ENCODE assay signal across 25 mouse cellular contexts in genomic region chr13:27059177-27059576, GRCm38 (mm10). TPM values are rescaled to one million over a fixed set of nuclear protein-coding genes. Genes with fewer than 3 reads are reported as not detected.
DNase-seq lines count a peak whose midpoint lies in the region; ATAC-seq lines count a peak whose summit lies in the region.
"Had no signal": no experiment of that assay in that cellular context is flagged by ENCODE, and none has a peak within 500 bp of the region (broad histone marks: within the 10 kb centered on the region; RNA-seq: fewer than 3 reads in every experiment).

No protein-coding gene starts in this region.

- no peaks in the 10 kb centered on the region for H3K27me3 ChIP-seq in heart, embryonic 11.5 days (ENCODE audit: control insufficient read depth, insufficient read depth, low read length)
- no peaks in the 10 kb centered on the region for H3K27me3 ChIP-seq in kidney, embryonic 14.5 days (ENCODE audit: control insufficient read depth, insufficient read depth, low read length)
- H3K27me3 ChIP-seq: CH12.LX; heart, embryonic 15.5 days; hindbrain, embryonic 12.5 days; intestine, embryonic 15.5 days; limb, embryonic 12.5 days; stomach, embryonic 15.5 days had no signal

- no peak overlapping the region for H3K4me3 ChIP-seq in heart, embryonic 11.5 days (ENCODE audit: low read depth, low read length)
- H3K4me3 ChIP-seq in kidney, embryonic 14.5 days (ENCODE audit: low read length): no peak overlapping the region
- H3K4me3 ChIP-seq: forebrain, embryonic 10.5 days; heart, embryonic 15.5 days; hindbrain, embryonic 12.5 days; intestine, embryonic 15.5 days; limb, embryonic 12.5 days; stomach, embryonic 15.5 days had no signal

- intact Hi-C loops in heart, postnatal 10 days (cut with DNase I): no loop called here

- H3K27ac ChIP-seq in heart, embryonic 11.5 days (ENCODE audit: low read depth, low read length): no peak overlapping the region
- H3K27ac ChIP-seq in kidney, embryonic 14.5 days (ENCODE audit: low read depth, low read length): no peak overlapping the region
- H3K27ac ChIP-seq: forebrain, embryonic 10.5 days; heart, embryonic 15.5 days; hindbrain, embryonic 12.5 days; intestine, embryonic 15.5 days; limb, embryonic 12.5 days; liver, embryonic 14.5 days; stomach, embryonic 15.5 days had no signal

- ATAC-seq in heart, embryonic 11.5 days (replicated peaks; ENCODE audit: insufficient number of reproducible peaks, low FRiP score, low TSS enrichment): no peak
- no peak for ATAC-seq in kidney, embryonic 14.5 days (ENCODE audit: low FRiP score, low TSS enrichment)
- ATAC-seq: intestine, embryonic 15.5 days; midbrain, embryonic 16.5 days had no signal

- no peaks in the 10 kb centered on the region for H3K36me3 ChIP-seq in heart, embryonic 11.5 days (ENCODE audit: control insufficient read depth, insufficient read depth, low read length)
- H3K36me3 ChIP-seq in kidney, embryonic 14.5 days (ENCODE audit: control insufficient read depth, insufficient read depth, low read length): no peaks in the 10 kb centered on the region
- H3K36me3 ChIP-seq: forebrain, embryonic 10.5 days; heart, embryonic 15.5 days; hindbrain, embryonic 12.5 days; intestine, embryonic 15.5 days; limb, embryonic 12.5 days; stomach, embryonic 15.5 days had no signal

- H3K4me1 ChIP-seq in heart, embryonic 11.5 days (ENCODE audit: control insufficient read depth, insufficient read depth, low read length): no peaks in the 10 kb centered on the region
- no peaks in the 10 kb centered on the region for H3K4me1 ChIP-seq in kidney, embryonic 14.5 days (ENCODE audit: control insufficient read depth, insufficient read depth, low read length)
- H3K4me1 ChIP-seq: forebrain, embryonic 10.5 days; heart, embryonic 15.5 days; hindbrain, embryonic 12.5 days; intestine, embryonic 15.5 days; limb, embryonic 12.5 days; stomach, embryonic 15.5 days had no signal

- WGBS in heart, embryonic 11.5 days (ENCODE audit: insufficient replicate concordance): 68% methylated on average over 7 of the region's 7 CpGs
- WGBS in kidney, embryonic 14.5 days: 93% methylated on average over 7 of the region's 7 CpGs

- no peak overlapping the region for H3K4me2 ChIP-seq in heart, embryonic 11.5 days
- H3K4me2 ChIP-seq in kidney, embryonic 14.5 days (replicated peaks; ENCODE audit: low read depth, low read length): no peak overlapping the region
- H3K4me2 ChIP-seq: heart, embryonic 15.5 days; hindbrain, embryonic 12.5 days; intestine, embryonic 15.5 days; limb, embryonic 12.5 days; stomach, embryonic 15.5 days had no signal

- no peaks in the 10 kb centered on the region for H3K9me3 ChIP-seq in heart, embryonic 11.5 days (replicated peaks; ENCODE audit: control insufficient read depth, low read length)
- H3K9me3 ChIP-seq in kidney, embryonic 14.5 days (ENCODE audit: control insufficient read depth, low read length): no peaks in the 10 kb centered on the region
- H3K9me3 ChIP-seq: forebrain, embryonic 10.5 days; heart, embryonic 15.5 days; hindbrain, embryonic 12.5 days; intestine, embryonic 15.5 days; limb, embryonic 12.5 days; stomach, embryonic 15.5 days had no signal

- DNase-seq in cerebellum, postnatal 14 days: peak; percentile 60 to 67
- DNase-seq in cerebellum, adult 18-20 months: no peak
- DNase-seq in heart, postnatal 10 days: peak; percentile 0 to 11
- peak; percentile 47 for DNase-seq in layer of hippocampus, adult 11-12 months (ENCODE audit: low spot score)
- peak; percentile 56 to 58 for DNase-seq in layer of hippocampus, postnatal 36 days
- DNase-seq in gastrocnemius, postnatal 10 days: no peak
- DNase-seq: adrenal gland, postnatal 36 days; gastrocnemius, postnatal 14 days; thymus, postnatal 14 days had no signal

- no peak overlapping the region for H3K9ac ChIP-seq in heart, embryonic 11.5 days (ENCODE audit: low read depth, low read length)
- H3K9ac ChIP-seq in kidney, embryonic 14.5 days (ENCODE audit: low read depth, low read length): no peak overlapping the region
- H3K9ac ChIP-seq: heart, embryonic 15.5 days; hindbrain, embryonic 12.5 days; intestine, embryonic 15.5 days; limb, embryonic 12.5 days; liver, embryonic 14.5 days; stomach, embryonic 15.5 days had no signal

RNA-seq across cellular contexts. Expression of gene Prl, which starts 1.8 kb away (rescaled TPM):
- not detected for total RNA-seq in heart, postnatal 10 days (2021)
- polyA plus RNA-seq in heart, embryonic 11.5 days (2014; fragmentation: Nextera tagmentation; extraction: Ambion mirVana): not detected in 2 replicates
- total RNA-seq in layer of hippocampus, postnatal 36 days (2021): not detected
- polyA plus RNA-seq in kidney, embryonic 14.5 days (2014; fragmentation: Nextera tagmentation; extraction: Ambion mirVana): not detected in 2 replicates
- not detected for total RNA-seq in gastrocnemius, postnatal 10 days (2021)
- total RNA-seq: adrenal gland, postnatal 36 days; CH12.LX; gastrocnemius, postnatal 14 days; left cerebral cortex, adult 18-20 months; megakaryocyte, adult 5-6 weeks had no signal
- polyA plus RNA-seq: embryonic facial prominence, embryonic 14.5 days; forebrain, embryonic 10.5 days; heart, embryonic 15.5 days; hindbrain, embryonic 12.5 days; intestine, embryonic 15.5 days; kidney, embryonic 16.5 days; limb, embryonic 12.5 days; liver, embryonic 14.5 days; midbrain, embryonic 16.5 days; neural tube, embryonic 11.5 days; stomach, embryonic 15.5 days had no signal

RNA-seq across cellular contexts. Expression of gene Prl3d1, which starts 34.8 kb away (rescaled TPM):
- not detected for total RNA-seq in heart, postnatal 10 days (2021)
- not detected in 2 replicates for polyA plus RNA-seq in heart, embryonic 11.5 days (2014; fragmentation: Nextera tagmentation; extraction: Ambion mirVana)
- not detected for total RNA-seq in layer of hippocampus, postnatal 36 days (2021)
- polyA plus RNA-seq in kidney, embryonic 14.5 days (2014; fragmentation: Nextera tagmentation; extraction: Ambion mirVana): not detected in 2 replicates
- total RNA-seq in gastrocnemius, postnatal 10 days (2021): not detected
- total RNA-seq: adrenal gland, postnatal 36 days; CH12.LX; gastrocnemius, postnatal 14 days; left cerebral cortex, adult 18-20 months; megakaryocyte, adult 5-6 weeks had no signal
- polyA plus RNA-seq: embryonic facial prominence, embryonic 14.5 days; forebrain, embryonic 10.5 days; heart, embryonic 15.5 days; hindbrain, embryonic 12.5 days; intestine, embryonic 15.5 days; kidney, embryonic 16.5 days; limb, embryonic 12.5 days; liver, embryonic 14.5 days; midbrain, embryonic 16.5 days; neural tube, embryonic 11.5 days; stomach, embryonic 15.5 days had no signal

Comparison
In these comparisons a context has a peak if more than half of its experiments do, and no peak if none do; other contexts are left out.
1. DNase-seq: peak in cerebellum, postnatal 14 days (2 of 2), heart, postnatal 10 days (2 of 2), layer of hippocampus, adult 11-12 months (single experiment) and layer of hippocampus, postnatal 36 days (2 of 2); none in cerebellum, adult 18-20 months (0 of 2) and gastrocnemius, postnatal 10 days (single experiment).